Mouse (Mus musculus): Measurements from ENCODE around the gene S1pr4. TPM values are rescaled to one million over a fixed set of nuclear protein-coding genes. Genes with fewer than 3 reads are reported as not detected.

Gene S1pr4
- polyA plus RNA-seq, 1 experiment from 2014 or later = 3.6 TPM

DNA sequence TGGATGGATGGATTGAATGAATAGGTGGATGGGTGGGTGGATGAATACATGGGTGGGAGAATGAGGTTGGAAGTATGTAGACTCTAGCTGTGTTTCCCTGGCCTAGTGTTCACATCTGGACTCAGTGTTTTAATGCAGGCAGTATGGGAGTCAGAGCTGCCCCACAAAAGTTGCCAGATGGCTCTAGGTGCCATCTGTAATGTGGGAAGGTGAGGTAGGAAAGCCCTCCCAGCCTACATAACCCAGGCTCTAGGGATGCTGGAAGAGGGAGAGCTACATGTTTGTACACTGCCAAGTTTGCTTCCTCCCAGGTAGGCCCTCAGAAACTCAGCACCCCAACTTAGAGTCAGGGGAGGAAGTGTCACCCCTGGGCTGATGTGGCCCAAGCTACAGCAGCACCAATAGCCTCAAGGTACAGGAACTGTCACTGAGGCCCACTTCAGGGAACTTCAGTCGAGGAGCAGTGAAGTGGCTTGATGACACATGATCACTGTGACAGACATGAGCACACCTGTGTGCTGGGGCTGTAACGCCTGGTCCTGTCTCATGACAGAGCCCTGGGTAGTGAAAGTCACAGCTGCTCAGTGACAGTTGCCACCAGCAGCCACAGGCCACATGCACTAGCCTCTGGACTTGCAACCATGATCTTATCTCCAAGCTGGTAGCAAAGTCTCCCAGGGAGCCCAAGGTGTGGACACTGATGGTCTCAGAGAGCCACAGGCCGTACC, 38.6 kb upstream of the S1pr4 start:
- Histone ChIP-seq H3K9me3 (no peaks in the 10 kb centered on the region), H3K27me3 (no peaks in the 10 kb centered on the region), H3K4me2 (no peak overlapping the region), H3K36me3 (no peaks in the 10 kb centered on the region), H3K9ac (no peak overlapping the region), H3K4me1 (peaks cover 23% of the 10 kb centered on the region), H3K27ac (no peak overlapping the region), H3K4me3 (no peak overlapping the region)
- no peak for ATAC-seq (ENCODE audit: borderline replicate concordance, extremely low read depth, low FRiP score, low TSS enrichment)
- 65% methylated on average over 3 of the region's 3 CpGs for WGBS

- no peak for ATAC-seq (ENCODE audit: borderline replicate concordance, extremely low read depth, low FRiP score, low TSS enrichment)
- Histone ChIP-seq H3K27me3 (no peaks in the 10 kb centered on the region), H3K4me2 (no peak overlapping the region), H3K4me3 (no peak overlapping the region), H3K4me1 (peaks cover 12% of the 10 kb centered on the region), H3K27ac (no peak overlapping the region), H3K9me3 (no peaks in the 10 kb centered on the region), H3K9ac (no peak overlapping the region), H3K36me3 (peaks cover 9% of the 10 kb centered on the region)
- 83% methylated on average over 2 of the region's 2 CpGs for WGBS
These were observed 37.5 kb upstream of the S1pr4 start for GRCm38 (mm10) chr10:81537429-81537828.

DNA sequence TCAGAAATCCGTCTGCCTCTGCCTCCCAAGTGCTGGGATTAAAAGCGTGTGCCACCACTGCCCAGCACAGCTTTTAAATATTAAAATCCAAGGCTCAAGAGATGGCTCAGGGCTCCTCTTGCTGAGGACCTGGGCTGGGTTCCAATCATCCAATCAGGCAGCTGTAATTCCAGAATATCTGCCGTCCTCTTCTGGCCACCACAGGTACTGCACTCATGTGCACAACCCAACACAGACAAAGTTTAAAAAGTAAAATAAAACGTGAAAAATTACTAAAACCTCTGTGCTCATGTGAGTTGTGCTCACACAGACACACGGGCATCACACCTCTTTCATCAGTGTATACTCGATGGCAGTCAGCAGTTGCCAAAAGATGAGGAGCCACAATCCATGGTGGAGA, 36.8 kb upstream of the S1pr4 start:
- 80% methylated on average over 6 of the region's 6 CpGs for WGBS
- no peaks in the 10 kb centered on the region for H3K27me3 ChIP-seq
- H3K4me1 ChIP-seq = peaks cover 5% of the 10 kb centered on the region
- H3K4me2 ChIP-seq = no peak overlapping the region
- no peak overlapping the region for H3K9ac ChIP-seq
- H3K9me3 ChIP-seq = no peaks in the 10 kb centered on the region
- no peak for ATAC-seq (ENCODE audit: borderline replicate concordance, extremely low read depth, low FRiP score, low TSS enrichment)
- H3K36me3 ChIP-seq = peaks cover 15% of the 10 kb centered on the region
- H3K4me3 ChIP-seq = no peak overlapping the region
- H3K27ac ChIP-seq = no peak overlapping the region

- 0 out of 2 replicates have a peak, but pooled peaks have one; percentile 24 for ATAC-seq (ENCODE audit: borderline replicate concordance, extremely low read depth, low FRiP score, low TSS enrichment)
These were observed 34.9 kb upstream of the S1pr4 start for GRCm38 (mm10) chr10:81534826-81535225.

GRCm38 (mm10) chr10:81526779-81527178, 26.8 kb upstream of the S1pr4 start:
- H3K27me3 ChIP-seq = no peaks in the 10 kb centered on the region; the same call in 1 of the 2 replicates
- H3K36me3 ChIP-seq = peaks cover 22% of the 10 kb centered on the region
- no peak overlapping the region for H3K4me3 ChIP-seq
- H3K9me3 ChIP-seq = no peaks in the 10 kb centered on the region
- H3K9ac ChIP-seq = no peak overlapping the region
- H3K4me1 ChIP-seq = 0 out of 2 replicates have a peak, but pooled peaks cover 6% of the 10 kb centered on the region
- H3K4me2 ChIP-seq = no peak overlapping the region
- WGBS = 7% methylated on average over 14 of the region's 14 CpGs
- H3K27ac ChIP-seq = no peak overlapping the region
- peak; percentile 58; the same call in 1 of the 2 replicates for ATAC-seq (ENCODE audit: borderline replicate concordance, extremely low read depth, low FRiP score, low TSS enrichment)

More at GRCm38 (mm10) chr10:81534826-81535225, 34.9 kb upstream of the S1pr4 start:
- H3K36me3 ChIP-seq = peaks cover 31% of the 10 kb centered on the region
- H3K4me2 ChIP-seq = no peak overlapping the region
- H3K4me3 ChIP-seq = no peak overlapping the region
- no peaks in the 10 kb centered on the region for H3K27me3 ChIP-seq
- 53% methylated on average over 16 of the region's 16 CpGs for WGBS
- H3K27ac ChIP-seq = no peak overlapping the region
- H3K9ac ChIP-seq = no peak overlapping the region
- no peaks in the 10 kb centered on the region for H3K9me3 ChIP-seq
- H3K4me1 ChIP-seq = no peaks in the 10 kb centered on the region

DNA sequence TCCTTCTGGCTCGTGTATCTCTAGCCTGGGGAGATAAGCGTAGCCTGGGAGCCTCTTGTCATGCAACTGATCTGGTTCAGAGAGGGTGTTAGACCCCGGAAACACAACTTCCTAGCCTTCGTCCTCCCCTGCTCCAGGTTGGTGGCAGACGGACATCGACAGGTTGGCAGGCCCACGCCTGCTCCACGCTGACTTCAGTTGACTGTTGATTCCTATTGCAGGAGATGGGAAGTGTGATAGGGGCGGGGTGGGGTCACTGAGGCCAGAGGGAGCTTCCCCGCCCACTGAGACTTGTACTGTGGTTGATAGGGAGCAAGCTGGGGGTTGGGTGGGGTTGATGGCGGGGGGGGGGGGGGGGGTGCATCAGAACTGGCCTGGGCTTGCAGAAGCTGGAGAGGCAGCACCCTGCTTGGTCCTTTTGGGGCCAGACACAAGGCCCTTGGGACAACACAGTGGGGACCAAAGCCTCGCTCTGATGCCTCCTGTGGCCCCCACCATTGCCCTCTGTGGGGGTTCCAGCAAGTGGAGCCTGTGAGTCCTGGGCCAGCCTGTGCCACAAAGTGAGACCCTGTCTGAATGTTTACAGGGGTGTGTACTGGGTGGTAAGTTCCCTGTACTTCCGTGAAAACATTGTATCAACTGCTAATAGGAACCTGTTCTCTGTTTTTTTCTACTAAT, 25.2 kb upstream of the S1pr4 start:
- no peak overlapping the region for H3K4me3 ChIP-seq
- peaks cover 9% of the 10 kb centered on the region for H3K36me3 ChIP-seq
- no peak for ATAC-seq (ENCODE audit: borderline replicate concordance, extremely low read depth, low FRiP score, low TSS enrichment)
- H3K4me2 ChIP-seq = no peak overlapping the region
- H3K9ac ChIP-seq = no peak overlapping the region
- H3K27ac ChIP-seq = no peak overlapping the region
- 0 out of 2 replicates have a peak, but pooled peaks cover 6% of the 10 kb centered on the region for H3K4me1 ChIP-seq
- H3K27me3 ChIP-seq = no peaks in the 10 kb centered on the region; the same call in 1 of the 2 replicates
- H3K9me3 ChIP-seq = no peaks in the 10 kb centered on the region
- WGBS = 47% methylated on average over 12 of the region's 13 CpGs

DNA sequence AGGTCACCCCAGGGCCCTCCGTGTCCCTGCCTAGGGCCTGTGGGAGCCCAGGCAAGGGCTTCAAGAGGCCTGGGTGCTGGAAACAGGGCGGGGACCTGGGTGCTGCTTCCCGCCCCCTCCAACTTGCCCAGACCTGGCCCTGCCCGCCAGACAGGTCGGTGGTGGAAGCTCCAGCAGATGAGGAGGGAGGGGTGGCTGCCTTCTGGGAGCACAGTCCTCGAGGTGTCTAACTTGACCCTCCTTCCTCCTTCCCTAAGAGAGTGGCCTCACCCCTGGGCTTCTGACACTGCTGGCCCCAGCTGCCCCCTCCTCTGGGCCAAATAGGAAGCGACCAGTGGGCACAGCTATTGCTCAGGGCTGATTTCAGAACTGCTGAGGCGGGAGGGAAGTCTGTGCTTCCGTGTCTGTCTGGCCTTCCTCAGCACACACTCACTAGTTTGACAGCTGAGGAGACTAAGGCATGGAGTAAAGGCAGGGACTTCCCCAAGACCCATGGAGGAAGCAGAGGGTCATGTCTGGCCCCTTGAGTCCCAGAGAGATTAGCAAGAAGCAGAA, 24.2 kb upstream of the S1pr4 start, which contains the start of gene Gna15:
Gene Gna15, minus strand, starts transcription at position 175 of the 555 bp plus-strand sequence.
- Histone ChIP-seq H3K27me3 (no peaks in the 10 kb centered on the region; the same call in 1 of the 2 replicates), H3K27ac (no peak within 1 kb of the TSS), H3K9me3 (no peaks in the 10 kb centered on the region), H3K36me3 (no peaks in the 10 kb centered on the region), H3K4me2 (peak within 1 kb of the TSS; percentile 28), H3K4me1 (0 out of 2 replicates have a peak, but pooled peaks cover 6% of the 10 kb centered on the region), H3K4me3 (peak within 1 kb of the TSS; percentile 0; the same call in 1 of the 2 replicates), H3K9ac (no peak within 1 kb of the TSS)
- WGBS = 9% methylated on average over 9 of the region's 9 CpGs
- ATAC-seq (ENCODE audit: borderline replicate concordance, extremely low read depth, low FRiP score, low TSS enrichment) = peak; percentile 23

GRCm38 (mm10) chr10:81523570-81523969, 23.6 kb upstream of the S1pr4 start:
- Histone ChIP-seq H3K9ac (no peak overlapping the region), H3K27ac (no peak overlapping the region), H3K27me3 (no peaks in the 10 kb centered on the region; the same call in 1 of the 2 replicates), H3K9me3 (no peaks in the 10 kb centered on the region), H3K4me2 (peak overlapping the region; percentile 28), H3K36me3 (no peaks in the 10 kb centered on the region), H3K4me3 (peak overlapping the region; percentile 0; the same call in 1 of the 2 replicates), H3K4me1 (0 out of 2 replicates have a peak, but pooled peaks cover 6% of the 10 kb centered on the region)
- ATAC-seq (ENCODE audit: borderline replicate concordance, extremely low read depth, low FRiP score, low TSS enrichment) = no peak
- 15% methylated on average over 19 of the region's 19 CpGs for WGBS

GRCm38 (mm10) chr10:81523142-81523541, 23.2 kb upstream of the S1pr4 start:
- H3K27ac ChIP-seq = no peak overlapping the region
- no peaks in the 10 kb centered on the region; the same call in 1 of the 2 replicates for H3K27me3 ChIP-seq
- H3K9ac ChIP-seq = no peak overlapping the region
- H3K4me3 ChIP-seq = no peak overlapping the region
- ATAC-seq (ENCODE audit: borderline replicate concordance, extremely low read depth, low FRiP score, low TSS enrichment) = no peak
- 68% methylated on average over 6 of the region's 6 CpGs for whole genome bisulfite sequencing
- no peaks in the 10 kb centered on the region for H3K36me3 ChIP-seq
- H3K4me1 ChIP-seq = 0 out of 2 replicates have a peak, but pooled peaks cover 6% of the 10 kb centered on the region
- no peaks in the 10 kb centered on the region for H3K9me3 ChIP-seq
- H3K4me2 ChIP-seq = no peak overlapping the region; the same call in 1 of the 2 replicates

- Histone ChIP-seq H3K9me3 (no peaks in the 10 kb centered on the region), H3K36me3 (no peaks in the 10 kb centered on the region), H3K4me1 (0 out of 2 replicates have a peak, but pooled peaks cover 6% of the 10 kb centered on the region), H3K27me3 (no peaks in the 10 kb centered on the region; the same call in 1 of the 2 replicates), H3K4me3 (no peak overlapping the region), H3K9ac (no peak overlapping the region), H3K27ac (no peak overlapping the region), H3K4me2 (no peak overlapping the region)
- 58% methylated on average over 3 of the region's 3 CpGs for WGBS
- no peak for ATAC-seq (ENCODE audit: borderline replicate concordance, extremely low read depth, low FRiP score, low TSS enrichment)
These were observed 20.0 kb upstream of the S1pr4 start for GRCm38 (mm10) chr10:81519978-81520365.

DNA sequence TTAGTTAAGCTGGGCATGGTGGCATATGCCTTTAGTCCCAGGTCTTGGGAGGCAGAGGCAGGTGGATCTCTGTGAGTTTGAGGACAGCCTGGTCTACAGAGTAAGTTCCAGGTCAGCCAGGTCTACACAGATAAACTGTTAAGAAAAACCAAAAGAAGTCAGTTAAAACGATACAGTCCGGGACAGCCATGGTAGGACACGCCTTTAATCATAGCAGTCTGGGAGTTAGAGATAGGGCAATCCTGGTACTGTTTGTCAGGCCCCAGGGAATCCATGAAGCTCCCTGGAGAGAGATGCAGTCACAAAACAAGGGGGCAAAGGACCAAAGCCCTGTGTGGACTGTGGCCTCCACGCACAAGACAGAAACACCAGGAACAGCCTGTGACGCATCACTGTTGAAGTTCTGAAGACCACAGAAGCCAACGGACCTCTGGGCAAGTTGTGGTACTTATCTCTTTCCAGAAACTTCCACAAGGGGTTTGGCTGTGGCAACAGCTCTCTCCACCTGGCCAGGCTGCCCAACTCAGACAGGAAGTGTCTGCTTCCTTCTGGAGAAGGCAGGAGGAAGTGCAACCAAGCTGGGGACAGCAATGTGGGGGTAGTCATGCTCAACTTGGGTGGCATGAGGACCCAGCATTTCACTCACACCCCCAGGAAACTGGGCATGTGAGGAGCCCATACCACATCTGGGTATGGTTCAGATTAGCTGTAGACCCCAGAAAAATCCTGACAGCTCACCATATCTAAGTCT, 19.5 kb upstream of the S1pr4 start:
- H3K36me3 ChIP-seq = no peaks in the 10 kb centered on the region
- no peaks in the 10 kb centered on the region for H3K9me3 ChIP-seq
- H3K4me1 ChIP-seq = 0 out of 2 replicates have a peak, but pooled peaks cover 6% of the 10 kb centered on the region
- H3K4me2 ChIP-seq = no peak overlapping the region
- WGBS = 73% methylated on average over 6 of the region's 6 CpGs
- no peaks in the 10 kb centered on the region for H3K27me3 ChIP-seq
- ATAC-seq (ENCODE audit: borderline replicate concordance, extremely low read depth, low FRiP score, low TSS enrichment) = no peak; the same call in 1 of the 2 replicates
- H3K9ac ChIP-seq = no peak overlapping the region
- H3K4me3 ChIP-seq = no peak overlapping the region
- H3K27ac ChIP-seq = peak overlapping the region; percentile 29; the same call in 1 of the 2 replicates

Measured in lung, embryonic 15.5 days (tissue).